Mouse (Mus musculus) kidney, postnatal 14 days (tissue): Measurements from ENCODE around the gene Hist1h2br.
"Not testable (repeated sequence)": the region's sequence is repeated elsewhere in the genome, so short reads cannot be mapped to it uniquely, and the experiment has no call there.

ENCODE experiments used
- DNase-seq: peaks from one replicate; pipeline ENCODE4 v3.0.0; 2022; ENCODE audit warnings: mixed read lengths

Hist1h2br gene

DNA sequence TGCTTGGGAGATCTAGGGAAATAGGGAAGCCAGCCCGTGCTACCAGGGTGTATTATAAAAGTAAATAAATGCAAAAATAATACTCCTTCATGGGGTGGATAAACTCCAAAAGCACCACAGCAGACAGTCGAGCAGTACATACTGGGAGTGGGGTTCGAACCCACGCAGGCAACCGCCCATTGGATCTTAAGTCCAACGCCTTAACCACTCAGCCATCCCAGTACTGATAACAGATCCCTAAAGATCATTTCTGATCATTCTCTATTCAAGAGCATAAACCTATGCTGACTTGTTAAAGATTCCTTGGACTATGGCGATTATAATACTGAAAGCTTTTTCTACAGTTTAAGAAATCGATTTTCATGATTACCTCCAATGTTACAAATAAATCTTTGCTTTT is 14.3 kb downstream of the Hist1h2br start:
- DNase-seq: no peak

DNA sequence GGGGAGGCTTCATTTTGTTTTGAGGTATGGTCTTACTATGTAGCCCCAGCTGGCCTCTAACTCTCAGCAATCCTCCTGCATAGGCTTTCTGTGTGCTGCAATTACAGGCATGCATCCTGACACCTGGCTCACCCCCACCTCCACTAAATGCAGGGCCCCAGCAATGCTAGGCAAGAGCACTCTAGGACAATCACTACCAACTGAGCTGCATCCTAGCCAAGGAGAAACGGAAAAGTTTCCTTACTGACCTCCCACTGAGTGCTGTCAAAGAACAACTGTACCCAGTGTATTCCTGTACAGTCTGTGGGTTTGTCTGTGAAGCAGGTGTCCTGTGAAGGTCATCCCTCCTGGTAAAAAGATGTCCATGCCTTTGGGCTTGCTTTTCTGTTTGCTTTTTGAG is 17.2 kb downstream of the Hist1h2br start:
- not testable (repeated sequence) for DNase-seq

DNA sequence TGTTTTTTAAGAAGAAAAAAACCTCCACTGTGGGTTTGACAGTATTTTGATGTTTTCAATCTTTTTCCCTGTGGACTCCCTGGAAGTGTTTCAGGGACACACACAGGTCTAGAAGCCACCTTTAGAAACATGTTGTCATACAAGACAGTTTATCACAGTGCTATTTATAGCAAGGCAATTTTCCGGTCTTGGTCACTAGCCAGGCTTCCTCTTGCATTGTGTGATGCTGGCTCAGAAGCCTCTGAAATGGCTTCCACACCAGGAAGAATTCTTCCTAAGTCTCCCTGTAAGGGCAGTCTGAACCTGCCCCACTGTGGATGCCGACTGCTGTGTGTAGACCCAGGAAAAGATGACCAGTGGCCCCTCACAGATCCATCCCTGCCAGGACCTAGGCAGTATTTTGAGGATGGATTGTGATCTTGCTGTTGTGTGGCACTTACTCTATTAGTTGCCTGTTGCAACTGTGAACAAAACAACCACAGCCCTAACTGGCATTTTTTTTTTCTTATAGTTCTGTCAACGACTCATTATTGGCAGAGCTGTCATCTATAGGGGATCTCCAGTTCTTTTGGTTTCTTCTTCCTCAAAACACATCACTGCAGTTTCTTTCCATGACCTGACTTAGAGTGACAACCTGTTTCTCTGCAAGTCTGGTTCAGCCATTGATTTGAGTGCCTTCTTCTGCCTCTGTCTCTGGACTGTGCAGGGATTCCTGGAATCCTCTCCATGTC is 18.8 kb downstream of the Hist1h2br start:
- peak; percentile 15 for DNase-seq

DNA sequence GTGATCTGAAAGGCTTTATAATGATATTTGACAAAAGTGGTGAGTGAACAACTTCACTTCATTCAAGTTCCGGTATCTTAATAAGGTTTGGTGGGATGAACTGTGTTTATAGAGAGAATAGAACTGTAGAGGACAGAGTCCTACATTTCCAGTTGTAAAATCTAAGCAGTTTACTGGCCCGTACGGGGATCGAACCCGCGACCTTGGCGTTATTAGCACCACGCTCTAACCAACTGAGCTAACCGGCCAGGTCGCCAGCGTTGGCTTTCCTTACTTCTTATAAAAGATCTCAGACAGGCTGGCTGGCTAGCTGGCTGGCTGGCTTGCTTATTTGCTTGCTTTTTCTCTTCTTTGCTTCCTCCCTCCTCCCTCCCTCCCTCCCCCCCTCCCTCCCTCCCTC is 21.6 kb downstream of the Hist1h2br start:
- peak; percentile 37 for DNase-seq

DNA sequence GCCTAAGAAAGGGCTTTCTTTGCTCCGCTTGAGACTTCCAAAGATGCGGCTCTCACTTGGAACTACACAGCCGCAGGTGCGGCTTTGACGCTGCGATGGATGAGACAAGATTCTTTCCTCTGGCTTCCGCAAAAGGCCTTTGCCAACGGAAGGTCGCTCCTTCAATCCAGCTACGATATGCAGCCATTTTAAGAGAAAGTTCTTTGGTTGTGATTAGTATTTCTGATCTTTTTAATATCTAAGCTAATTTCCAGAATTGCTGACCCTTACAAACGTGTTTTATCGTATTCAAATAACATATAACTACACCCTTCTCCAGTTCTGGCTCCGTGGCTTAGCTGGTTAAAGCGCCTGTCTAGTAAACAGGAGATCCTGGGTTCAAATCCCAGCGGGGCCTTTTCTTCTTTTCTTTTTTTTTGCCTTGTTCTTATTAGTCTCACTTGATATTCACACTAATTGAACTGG is 22.2 kb downstream of the Hist1h2br start:
- DNase-seq: peak; percentile 11

DNA sequence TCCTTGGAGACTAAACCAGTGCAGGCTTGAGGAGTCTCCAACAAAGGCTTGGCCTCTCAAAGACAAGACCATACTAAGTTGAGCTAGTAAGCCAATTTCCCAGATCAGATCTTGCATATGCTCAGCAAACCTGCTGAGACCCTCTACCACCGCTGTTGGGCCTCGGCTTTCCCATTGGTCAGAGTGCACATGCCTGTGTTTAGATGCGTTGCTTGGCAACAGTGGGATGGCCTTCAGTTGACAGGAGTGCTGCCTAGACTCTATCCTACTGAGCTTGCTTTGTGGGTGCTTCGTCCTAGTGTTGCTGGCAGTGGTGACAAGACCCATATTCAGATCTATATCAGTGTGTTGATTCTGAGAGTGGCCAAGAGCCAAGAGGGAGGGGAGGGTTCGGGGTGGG is 28.1 kb downstream of the Hist1h2br start:
- DNase-seq: no peak

DNA sequence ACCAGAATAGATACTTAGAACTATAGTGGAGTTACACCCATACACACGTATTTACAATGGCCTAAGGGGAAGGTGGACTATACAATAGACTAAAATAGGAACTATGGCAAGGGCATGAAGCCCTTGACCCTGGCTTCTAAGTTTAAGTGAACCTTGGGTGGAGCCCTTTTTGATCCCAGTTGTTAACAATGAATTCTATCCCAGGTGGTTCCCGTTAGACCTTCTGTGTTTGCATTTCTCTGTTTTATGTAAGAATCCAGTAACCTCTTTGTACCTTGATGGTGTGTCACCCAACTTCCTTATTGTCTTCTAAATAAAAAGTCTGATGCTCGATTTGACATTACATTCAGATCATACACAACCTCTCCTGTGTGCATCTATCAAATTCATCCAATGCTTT is 32.0 kb downstream of the Hist1h2br start:
- DNase-seq: not testable (repeated sequence)

DNA sequence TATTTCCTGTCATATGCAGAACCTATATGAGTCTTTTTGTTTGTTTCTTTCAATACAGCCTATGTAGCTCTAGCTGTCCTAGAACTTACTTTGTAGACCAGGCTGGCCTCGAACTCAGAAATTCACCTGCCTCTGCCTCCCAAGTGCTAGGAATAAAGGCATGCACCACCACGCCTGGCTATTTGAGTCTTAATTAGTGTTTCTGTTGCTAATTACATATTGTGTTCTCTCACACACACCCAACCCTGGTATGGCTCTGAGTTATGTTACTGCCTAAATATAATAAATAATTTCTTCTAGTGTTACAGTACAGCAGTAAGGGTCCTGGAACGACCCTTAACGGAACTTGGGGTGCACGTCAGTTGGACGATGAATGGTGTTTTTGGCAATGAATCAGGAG is 47.2 kb downstream of the Hist1h2br start:
- DNase-seq: no peak

DNA sequence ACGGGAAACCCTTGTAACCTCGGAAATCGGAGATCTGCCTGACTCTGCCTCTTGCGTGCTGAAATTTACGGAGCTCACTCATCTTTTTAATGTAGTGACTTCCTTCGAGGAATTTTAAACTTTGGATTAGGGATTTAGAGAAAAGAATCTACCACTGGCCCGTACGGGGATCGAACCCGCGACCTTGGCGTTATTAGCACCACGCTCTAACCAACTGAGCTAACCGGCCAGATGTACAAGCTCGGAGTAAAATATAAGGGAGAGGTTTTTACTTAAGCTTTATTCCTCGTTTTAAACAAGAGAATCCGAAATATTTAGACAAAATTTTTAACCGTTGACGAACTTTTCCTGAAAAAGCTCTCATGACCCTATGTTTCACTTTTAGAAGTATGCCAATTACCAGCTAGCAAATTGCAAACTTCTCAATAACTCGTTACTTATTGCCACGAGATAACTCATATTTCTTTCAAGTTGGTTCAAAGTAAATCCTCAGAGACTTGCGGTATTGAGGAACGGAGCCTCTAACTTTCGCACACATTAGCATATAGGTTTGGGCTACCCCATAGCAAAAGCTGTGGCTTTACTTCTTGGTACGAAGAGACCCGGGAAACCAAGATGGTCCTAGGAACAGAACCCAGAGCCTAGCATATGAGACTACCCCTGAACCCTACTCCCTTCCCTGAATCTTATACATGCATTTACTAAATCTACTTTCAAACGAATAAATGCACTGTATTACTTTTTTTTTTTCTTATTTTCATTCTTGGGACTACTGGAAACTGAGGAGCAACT is 48.5 kb downstream of the Hist1h2br start:
- DNase-seq: no peak

DNA sequence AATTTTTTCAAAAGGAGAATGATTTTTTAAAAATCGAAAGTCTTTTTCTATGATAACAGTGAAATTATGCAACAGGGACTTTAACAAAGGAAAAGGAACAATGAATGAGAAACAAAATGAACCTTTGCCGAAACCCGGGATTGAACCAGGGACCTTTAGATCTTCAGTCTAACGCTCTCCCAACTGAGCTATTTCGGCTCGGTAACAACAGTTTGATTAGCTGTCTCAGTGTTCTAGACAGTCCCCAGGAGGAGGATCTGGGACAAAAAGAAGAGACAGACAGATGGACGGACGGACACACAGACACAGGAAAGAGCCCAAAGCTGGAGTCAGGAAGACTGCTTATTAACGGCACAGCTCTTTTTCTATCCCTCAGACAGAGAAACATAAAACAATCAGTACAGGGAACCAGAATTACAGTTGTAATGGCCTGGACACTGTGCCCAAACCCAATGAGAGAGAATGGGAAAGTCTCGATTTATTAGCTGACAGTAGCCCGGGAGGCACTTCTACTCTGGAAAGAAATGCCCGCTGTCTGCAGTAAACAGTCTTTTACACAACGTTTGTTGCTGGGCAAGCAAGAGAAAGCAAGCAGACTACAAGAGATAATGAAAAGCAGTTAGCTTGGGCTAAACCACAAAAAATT is 49.3 kb downstream of the Hist1h2br start:
- DNase-seq: peak; percentile 3

DNA sequence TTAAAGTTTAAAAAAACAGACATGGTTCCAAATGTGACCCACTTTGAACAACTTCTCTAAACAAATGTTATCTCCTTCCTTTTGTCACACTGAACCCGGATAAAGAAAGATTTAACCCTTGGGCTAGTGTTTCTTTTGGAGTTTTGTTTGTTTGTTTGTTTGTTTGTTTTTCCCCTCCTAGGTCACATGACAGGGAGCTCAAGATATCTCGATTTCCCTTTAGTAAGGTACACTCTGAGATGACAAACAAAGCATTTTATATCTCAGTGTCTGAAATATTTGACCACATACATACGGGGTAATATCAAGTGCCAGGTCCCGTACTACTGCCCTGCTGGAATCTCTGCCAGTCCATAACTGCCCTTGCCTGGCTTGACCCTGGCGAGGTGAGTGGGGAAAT is 49.9 kb downstream of the Hist1h2br start:
- no peak for DNase-seq

DNA sequence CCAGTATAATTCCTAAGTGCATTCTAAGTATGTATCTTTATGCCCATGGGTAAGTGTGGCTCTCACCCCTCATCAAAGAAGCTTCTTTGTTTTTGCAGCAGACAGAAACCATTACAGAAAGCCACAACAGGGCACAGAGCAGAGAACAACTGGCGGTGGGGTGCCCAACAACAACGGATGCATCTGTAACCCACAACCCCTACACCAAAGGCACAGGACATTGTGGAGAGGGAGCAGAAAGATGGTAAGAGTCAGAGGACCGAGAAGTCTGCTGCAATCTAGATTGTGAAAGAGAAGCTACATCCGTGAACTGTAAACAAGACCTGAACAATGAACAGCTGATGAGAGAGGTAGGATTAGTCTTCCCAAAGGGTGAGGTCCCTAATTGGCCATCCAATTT is 51.0 kb downstream of the Hist1h2br start:
- DNase-seq: no peak
